Mouse (Mus musculus): ENCODE measurements around the gene Ctso.

The Ctso gene

GRCm38 (mm10) chr3:81932141-81933101 is at the start of gene Ctso:
Ctso (plus strand) TSS chr3:81932601.
- DNase-seq (ENCODE audit: low spot score in 2 of 2) = peak; percentile 86

GRCm38 (mm10) chr3:81883916-81884315 is 48.5 kb upstream of the Ctso start:
- no peak for DNase-seq (ENCODE audit: low spot score in 2 of 2)

GRCm38 (mm10) chr3:81885566-81885965 is 46.8 kb upstream of the Ctso start:
- no peak for DNase-seq (ENCODE audit: low spot score in 2 of 2)

DNA sequence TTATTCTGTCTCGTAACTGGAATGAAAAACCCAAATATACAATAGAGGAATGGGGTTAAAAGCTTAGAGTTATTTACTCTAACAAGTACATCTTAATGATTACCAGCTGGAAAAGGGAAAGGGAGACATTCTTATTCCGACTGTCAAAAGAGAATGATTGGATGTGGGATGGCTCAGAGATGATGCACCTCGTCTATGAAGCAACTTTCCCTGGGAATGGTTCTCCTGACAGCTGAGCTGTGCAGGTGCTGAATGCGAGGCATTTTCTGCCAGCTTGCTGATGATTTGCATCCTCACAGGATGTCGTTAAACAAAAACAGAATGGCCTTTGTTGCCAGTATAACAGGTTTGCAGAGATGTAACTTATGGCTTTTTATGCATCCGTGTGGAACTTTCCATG is 43.3 kb upstream of the Ctso start:
- DNase-seq (ENCODE audit: low spot score in 2 of 2) = no peak

DNA sequence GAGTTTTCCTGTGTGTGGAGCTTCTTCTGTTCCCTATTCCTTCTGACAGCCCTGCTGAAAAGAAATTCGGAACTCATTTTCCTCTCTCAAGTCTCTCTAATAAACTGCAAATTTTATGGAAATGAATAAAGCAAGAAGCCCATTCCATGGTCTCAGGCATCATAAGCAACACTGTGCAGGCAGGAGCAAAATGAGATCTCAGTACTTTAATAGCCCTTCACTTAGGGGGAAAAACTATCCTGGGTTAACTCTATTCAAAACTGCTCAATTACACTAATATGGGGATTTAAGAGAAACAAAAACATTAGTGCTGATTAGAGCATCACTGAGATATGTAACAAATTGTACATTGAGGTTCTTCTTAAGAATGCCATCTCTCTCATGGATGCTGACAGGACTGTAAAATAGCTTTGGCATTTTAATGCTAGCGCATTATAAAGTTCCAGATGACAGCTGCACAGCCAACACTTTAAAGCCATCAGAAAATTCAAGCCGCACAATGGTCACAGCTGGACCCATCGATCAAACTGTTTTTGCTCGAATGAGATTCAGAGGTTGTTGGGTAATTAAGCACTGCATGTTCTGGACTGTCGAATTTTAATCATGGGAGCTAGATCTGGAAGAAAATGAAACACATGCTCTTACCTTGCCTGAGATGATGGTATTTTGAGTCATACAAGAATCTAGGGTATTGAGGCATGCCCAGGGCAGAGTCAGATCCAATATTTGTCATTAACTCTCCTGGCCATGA is 21.9 kb upstream of the Ctso start:
- DNase-seq (ENCODE audit: low spot score in 2 of 2) = no peak

- DNase-seq (ENCODE audit: low spot score in 2 of 2) = no peak
These were observed 16.2 kb upstream of the Ctso start for GRCm38 (mm10) chr3:81916030-81916686.

GRCm38 (mm10) chr3:81917354-81917935 is 15.0 kb upstream of the Ctso start:
- DNase-seq (ENCODE audit: low spot score in 2 of 2) = no peak

GRCm38 (mm10) chr3:81918215-81918614 is 14.2 kb upstream of the Ctso start:
- DNase-seq (ENCODE audit: low spot score in 2 of 2) = no peak

GRCm38 (mm10) chr3:81919681-81920080 is 12.7 kb upstream of the Ctso start:
- DNase-seq (ENCODE audit: low spot score in 2 of 2) = no peak

GRCm38 (mm10) chr3:81922910-81923309 is 9.5 kb upstream of the Ctso start:
- DNase-seq (ENCODE audit: low spot score in 2 of 2) = peak; percentile 42 to 59

GRCm38 (mm10) chr3:81924931-81925330 is 7.5 kb upstream of the Ctso start:
- no peak for DNase-seq (ENCODE audit: low spot score in 2 of 2)

DNA sequence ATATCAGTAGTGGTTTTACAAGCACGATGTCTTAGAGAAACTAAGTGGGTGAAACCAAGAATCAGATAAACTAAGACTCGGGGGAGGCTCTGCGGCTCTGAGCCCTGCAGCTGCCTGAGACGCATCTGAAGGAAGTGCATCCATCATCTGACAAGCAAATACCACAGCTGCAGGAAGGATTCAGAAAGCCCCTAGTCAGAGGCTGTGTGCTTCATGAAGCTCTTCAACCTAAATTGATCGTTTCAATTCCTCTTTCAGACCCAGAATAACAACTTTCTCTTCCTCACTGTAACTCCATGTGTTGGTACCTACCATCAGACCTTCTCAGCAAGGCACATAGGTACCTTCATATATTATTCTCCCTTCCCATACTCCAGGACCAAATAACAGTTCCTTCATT is 6.5 kb upstream of the Ctso start:
- no peak for DNase-seq (ENCODE audit: low spot score in 2 of 2)

DNA sequence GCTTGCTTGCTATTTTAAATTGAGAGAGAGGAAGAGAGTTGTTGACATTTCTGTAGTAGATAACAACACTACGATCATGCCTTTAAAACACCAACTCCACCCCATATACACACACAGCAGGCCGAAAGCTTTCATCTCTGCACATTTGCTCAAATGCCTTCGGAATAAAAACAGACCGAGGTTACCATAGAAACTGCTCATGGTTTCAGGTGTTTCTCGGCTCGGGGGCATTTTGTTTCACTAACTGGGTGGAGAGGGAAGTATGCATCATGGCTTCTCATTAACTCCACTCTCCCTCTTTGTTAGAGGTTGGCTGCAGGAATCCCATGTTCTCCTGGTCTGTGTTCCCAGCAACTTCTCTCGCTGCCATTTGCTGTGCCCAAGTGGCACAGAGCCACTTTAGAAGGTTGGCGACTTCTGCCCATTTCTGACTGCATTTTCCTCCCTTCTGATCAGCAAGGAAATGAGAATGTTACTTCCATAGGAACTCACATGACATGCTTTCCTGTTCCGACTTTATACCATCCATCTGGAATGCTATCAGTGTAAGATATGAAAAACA is 5.6 kb upstream of the Ctso start:
- no peak for DNase-seq (ENCODE audit: low spot score in 2 of 2)

- DNase-seq (ENCODE audit: low spot score in 2 of 2) = no peak
These were observed 3.3 kb upstream of the Ctso start for GRCm38 (mm10) chr3:81929073-81929472.

DNA sequence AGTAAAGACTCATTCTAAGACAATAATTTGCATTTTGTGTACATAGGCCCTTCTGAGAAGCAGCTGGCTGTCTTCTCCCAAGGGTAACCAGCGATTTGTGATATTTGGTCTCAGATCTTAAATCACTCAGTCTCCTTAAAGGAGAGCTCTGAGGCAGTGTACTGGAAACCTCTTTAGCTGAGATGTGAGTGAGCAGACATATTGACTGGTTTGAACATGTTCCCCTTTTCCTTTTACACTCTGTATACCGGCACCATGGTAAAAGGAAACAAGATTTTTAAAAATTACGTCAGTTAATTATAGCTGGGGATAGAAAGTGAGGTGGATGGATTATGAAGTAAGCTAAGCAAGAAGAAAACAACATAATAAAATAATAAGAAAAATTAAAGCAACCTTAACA is 706 bp upstream of the Ctso start:
- DNase-seq (ENCODE audit: low spot score in 2 of 2) = no peak

- DNase-seq (ENCODE audit: low spot score in 2 of 2) = no peak
These were observed 947 bp downstream of the Ctso start for GRCm38 (mm10) chr3:81933348-81933747.

GRCm38 (mm10) chr3:81938924-81939323 is 6.5 kb downstream of the Ctso start:
- DNase-seq (ENCODE audit: low spot score in 2 of 2) = peak in 1 of 2 experiments; percentile 23

DNA sequence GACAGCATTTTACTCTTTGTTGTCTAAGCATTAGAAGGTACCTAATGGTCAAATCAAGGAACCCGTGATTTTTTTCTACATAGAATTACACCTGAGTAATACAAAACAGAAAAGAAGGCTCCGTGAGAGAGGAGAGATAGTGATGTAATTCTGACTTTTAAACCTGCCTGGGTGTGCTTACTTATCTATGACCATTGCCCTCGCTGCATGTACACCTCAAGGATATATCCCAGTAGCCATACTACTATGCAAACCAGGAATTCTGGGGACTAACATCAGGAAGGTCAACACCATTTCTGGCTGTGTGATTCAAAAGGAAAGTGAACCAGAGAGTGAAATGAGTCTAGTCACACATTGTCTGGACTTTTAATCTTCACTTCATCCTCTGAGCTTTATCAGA is 9.9 kb downstream of the Ctso start:
- DNase-seq (ENCODE audit: low spot score in 2 of 2) = no peak

DNA sequence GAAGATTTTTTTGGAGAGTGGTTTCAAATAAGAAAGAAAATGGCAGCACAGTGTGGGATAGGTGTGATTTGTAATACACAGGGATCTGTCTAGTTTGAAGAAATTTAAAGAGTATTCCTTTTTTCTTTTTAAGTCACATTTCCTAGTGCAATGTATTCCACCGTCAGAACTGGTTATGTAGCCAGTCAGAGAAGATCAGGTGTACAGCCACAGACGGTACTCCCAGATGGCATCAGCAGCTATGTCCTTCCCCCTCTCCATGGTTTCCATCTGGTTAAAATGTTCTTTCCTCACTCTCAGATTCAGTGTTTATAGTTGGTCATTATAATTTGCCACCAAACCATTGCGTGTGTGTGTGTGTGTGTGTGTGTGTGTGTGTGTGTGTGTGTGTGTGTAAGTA is 10.7 kb downstream of the Ctso start:
- DNase-seq (ENCODE audit: low spot score in 2 of 2) = no peak

- DNase-seq (ENCODE audit: low spot score in 2 of 2) = no peak
These were observed 12.5 kb downstream of the Ctso start for GRCm38 (mm10) chr3:81944851-81945393.

DNA sequence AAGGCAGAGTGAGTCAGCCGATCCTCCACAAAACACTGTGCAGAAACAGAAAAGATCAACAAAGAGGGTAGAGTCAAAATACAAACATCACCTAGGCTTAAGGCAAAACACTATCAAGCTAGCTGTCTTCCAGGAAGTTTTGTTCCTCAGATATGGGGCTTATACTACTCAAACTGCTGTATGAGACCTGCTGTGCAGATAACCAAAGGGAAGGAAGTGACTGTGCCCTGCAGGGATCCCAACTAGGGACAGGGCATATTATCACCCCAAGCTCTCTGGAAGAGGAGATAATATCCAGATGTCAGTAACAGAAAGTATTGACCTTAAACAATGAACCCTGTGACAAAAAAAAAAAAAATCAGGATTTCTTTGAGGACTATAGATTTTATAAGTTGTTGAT is 16.6 kb downstream of the Ctso start:
- DNase-seq (ENCODE audit: low spot score in 2 of 2) = no peak

Data from urinary bladder, postnatal 36 days (tissue).